Mouse (Mus musculus) heart, postnatal 0 days (tissue): ENCODE measurements at regions not wholly inside any gene's neighbourhood (a gene's known extent, or its start where the extent isn't known, plus 50 kb on each side); places are given as distances from the start of the nearest gene placed in this dataset.

Source experiments
- CTCF ChIP-seq: IDR thresholded peaks from 2 replicates; pipeline ENCODE4 v1.5.1; 2016; ENCODE audit warnings: antibody characterized with exemption, control low read depth, low read depth
- EP300 ChIP-seq: IDR thresholded peaks from 2 replicates; pipeline ENCODE4 v1.6.1; 2016; ENCODE audit warnings: antibody characterized with exemption, low read depth

DNA sequence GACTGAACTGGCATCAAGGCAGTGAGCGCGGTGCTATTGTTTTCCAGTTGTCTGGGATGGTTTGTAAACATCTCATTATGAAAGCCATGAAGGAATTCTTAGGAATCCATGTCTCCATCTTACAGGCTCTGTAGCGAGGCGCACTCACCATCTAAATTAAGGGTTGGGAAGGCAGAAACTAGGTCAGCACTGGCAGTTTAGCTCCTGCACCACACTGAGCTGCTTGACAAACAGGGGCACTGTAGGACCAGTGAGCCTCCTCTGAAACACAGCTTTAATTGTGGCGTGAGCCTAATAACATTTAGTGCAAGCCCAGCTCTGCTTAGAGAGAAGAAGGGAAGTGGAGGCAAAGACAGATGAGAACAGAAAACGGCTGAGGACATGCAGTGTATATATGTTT, 387.1 kb upstream of the Slc35b3 start:
- TF ChIP-seq CTCF, result no peak
- TF ChIP-seq EP300, result no peak
